ENCODE assay signal across 11 mouse cellular contexts in genomic region chr10:111512036-111512568, GRCm38 (mm10). TPM values are rescaled to one million over a fixed set of nuclear protein-coding genes. Genes with fewer than 3 reads are reported as not detected.
DNase-seq lines count a peak whose midpoint lies in the region; ATAC-seq lines count a peak whose summit lies in the region.
"Had no signal": no experiment of that assay in that cellular context is flagged by ENCODE, and none has a peak within 500 bp of the region (broad histone marks: within the 10 kb centered on the region; RNA-seq: fewer than 3 reads in every experiment).

No protein-coding gene starts in this region.

- ATAC-seq in megakaryocyte-erythroid progenitor cell, adult 5-6 weeks (replicated peaks; ENCODE audit: low FRiP score, low TSS enrichment, poor library complexity, severe bottlenecking), result no peak
- ATAC-seq: activated CD4-positive, CD25-positive, alpha-beta regulatory T cell, adult 4 months; forebrain, postnatal 0 days had no signal

- intact Hi-C loops in heart, postnatal 36 days (cut with DNase I), result no loop called here

- DNase-seq in heart, adult 18-20 months, result peak; percentile 67 to 74
- no peak for DNase-seq in heart, postnatal 36 days
- DNase-seq in kidney, adult 8-10 months, result peak; percentile 28 to 50
- DNase-seq in kidney, postnatal 4 days, result no peak
- DNase-seq in adipocyte (ENCODE audit: low spot score), result peak; percentile 58
- peak; percentile 44 to 65 for DNase-seq in kidney, postnatal 36 days
- DNase-seq in cerebellum, postnatal 4 days (ENCODE audit: low spot score in 2 of 2), result no peak
- DNase-seq: forebrain, postnatal 0 days; thymus, postnatal 4 days had no signal

RNA-seq across cellular contexts. Expression of gene Phlda1, which starts 6.0 kb away (rescaled TPM):
- total RNA-seq in heart, adult 18-20 months (2021), result 10 to 100 TPM in 1 of 2 experiments, 1 to 10 TPM in 1; 9.7 to 18.7 TPM
- total RNA-seq in heart, postnatal 36 days (2021), result 10 to 100 TPM in 1 of 2 experiments, 1 to 10 TPM in 1; 9.8 to 17.3 TPM
- total RNA-seq in megakaryocyte-erythroid progenitor cell, adult 5-6 weeks (2014; fragmentation: Nextera tagmentation), result 0.31 TPM in 1 of 2 replicates, not detected in the other
- total RNA-seq in megakaryocyte-erythroid progenitor cell, adult 5-6 weeks (2017), result 1.5 and 5.7 TPM in 2 replicates

RNA-seq across cellular contexts. Expression of gene Nap1l1, which starts 39.1 kb away (rescaled TPM):
- total RNA-seq in heart, adult 18-20 months (2021), result 10 to 100 TPM; 66.8 to 72.3 TPM
- total RNA-seq in heart, postnatal 36 days (2021), result 10 to 100 TPM; 60.7 to 74.5 TPM
- total RNA-seq in megakaryocyte-erythroid progenitor cell, adult 5-6 weeks (2014; fragmentation: Nextera tagmentation), result 549 and 560 TPM in 2 replicates
- total RNA-seq in megakaryocyte-erythroid progenitor cell, adult 5-6 weeks (2017), result 733 and 821 TPM in 2 replicates

Comparison
In these comparisons a context has a peak if more than half of its experiments do, and no peak if none do; other contexts are left out.
1. DNase-seq: peak in heart, adult 18-20 months (2 of 2), kidney, adult 8-10 months (2 of 2), adipocyte (single experiment) and kidney, postnatal 36 days (2 of 2); none in heart, postnatal 36 days (0 of 2), kidney, postnatal 4 days (0 of 2) and cerebellum, postnatal 4 days (0 of 2).
2. RNA of gene Nap1l1, which starts 39.1 kb away (total RNA-seq): 549 to 821 TPM in megakaryocyte-erythroid progenitor cell, adult 5-6 weeks; 60.7 to 74.5 TPM in heart, postnatal 36 days and 66.8 to 72.3 TPM in heart, adult 18-20 months; every median in the first group is over 4 times any median in the second.